Mouse (Mus musculus) gastrocnemius, postnatal 14 days (tissue): ENCODE measurements around the gene Cdca4. TPM values are rescaled to one million over a fixed set of nuclear protein-coding genes. Genes with fewer than 3 reads are reported as not detected.

Experiments
- DNase-seq: peaks from one replicate; pipeline ENCODE4 v3.0.0; 2021; ENCODE audit warnings: mixed read lengths
- intact Hi-C: fragments of 180-260 bp; cut with DNase I; formaldehyde crosslinking; loops from one replicate; pipeline ENCODE4 v1.15.1; 2025; ENCODE audit warnings: low total_unique reads
- total RNA-seq, 2 experiments: library from RNA; stranded (reverse); gene quantifications; 2 replicates each; pipeline ENCODE4 v1.2.3; 2021

The Cdca4 gene
- total RNA-seq, 2 experiments from 2014 or later = 4.3 to 5.8 TPM

- peak; percentile 4 for DNase-seq
- intact Hi-C loops = no loop called here
These were observed 21.4 kb downstream of the Cdca4 start for GRCm38 (mm10) chr12:112807796-112808195.

GRCm38 (mm10) chr12:112806044-112806443, 23.2 kb downstream of the Cdca4 start:
- intact Hi-C loops = no loop called here
- no peak for DNase-seq

GRCm38 (mm10) chr12:112804046-112804445, 25.2 kb downstream of the Cdca4 start:
- intact Hi-C loops = loop anchor here (5.0 kb wide), 1 partner anchor 38 kb away; no protein-coding TSS in a partner anchor
- DNase-seq = no peak

GRCm38 (mm10) chr12:112802917-112803316, 26.3 kb downstream of the Cdca4 start:
- intact Hi-C loops = loop anchor here (5.0 kb wide), 1 partner anchor 39 kb away; no protein-coding TSS in a partner anchor
- peak; percentile 3 for DNase-seq

GRCm38 (mm10) chr12:112801864-112802846, 27.1 kb downstream of the Cdca4 start, which contains the start of gene Ahnak2:
TSS of gene Ahnak2 (minus strand) at chr12:112802657.
- intact Hi-C loops = loop anchor here (5.0 kb wide), 1 partner anchor 40 kb away; no protein-coding TSS in a partner anchor
- DNase-seq = peak; percentile 57

GRCm38 (mm10) chr12:112800476-112800875, 28.7 kb downstream of the Cdca4 start:
- peak; percentile 63 for DNase-seq
- intact Hi-C loops = loop anchor here (5.0 kb wide), 1 partner anchor 42 kb away; no protein-coding TSS in a partner anchor

- intact Hi-C loops = no loop called here
- peak; percentile 4 for DNase-seq
These were observed 29.8 kb downstream of the Cdca4 start for GRCm38 (mm10) chr12:112799237-112799970.

- DNase-seq = no peak
- intact Hi-C loops = no loop called here
These were observed 30.5 kb downstream of the Cdca4 start for GRCm38 (mm10) chr12:112798716-112799115.

- intact Hi-C loops = no loop called here
- peak; percentile 41 for DNase-seq
These were observed 30.9 kb downstream of the Cdca4 start for GRCm38 (mm10) chr12:112798332-112798681.

- intact Hi-C loops = no loop called here
- peak; percentile 40 for DNase-seq
These were observed 31.4 kb downstream of the Cdca4 start for GRCm38 (mm10) chr12:112797672-112798331.

- no peak for DNase-seq
- intact Hi-C loops = no loop called here
These were observed 32.4 kb downstream of the Cdca4 start for GRCm38 (mm10) chr12:112796551-112797510.

GRCm38 (mm10) chr12:112795466-112796104, 33.6 kb downstream of the Cdca4 start:
- intact Hi-C loops = no loop called here
- DNase-seq = peak; percentile 71

GRCm38 (mm10) chr12:112794998-112795397, 34.2 kb downstream of the Cdca4 start:
- intact Hi-C loops = no loop called here

GRCm38 (mm10) chr12:112794356-112794816, 34.8 kb downstream of the Cdca4 start:
- intact Hi-C loops = no loop called here
- no peak for DNase-seq

More at GRCm38 (mm10) chr12:112794998-112795397, 34.2 kb downstream of the Cdca4 start:
- DNase-seq = no peak

GRCm38 (mm10) chr12:112793601-112794355, 35.4 kb downstream of the Cdca4 start:
- intact Hi-C loops = no loop called here
- peak; percentile 47 for DNase-seq

GRCm38 (mm10) chr12:112791026-112791425, 38.2 kb downstream of the Cdca4 start:
- no peak for DNase-seq
- intact Hi-C loops = no loop called here

GRCm38 (mm10) chr12:112774481-112774880, 54.7 kb downstream of the Cdca4 start:
- peak; percentile 1 for DNase-seq

More at GRCm38 (mm10) chr12:112774481-112774880, 54.7 kb downstream of the Cdca4 start:
- intact Hi-C loops = no loop called here
